In the genomic region with DNA sequence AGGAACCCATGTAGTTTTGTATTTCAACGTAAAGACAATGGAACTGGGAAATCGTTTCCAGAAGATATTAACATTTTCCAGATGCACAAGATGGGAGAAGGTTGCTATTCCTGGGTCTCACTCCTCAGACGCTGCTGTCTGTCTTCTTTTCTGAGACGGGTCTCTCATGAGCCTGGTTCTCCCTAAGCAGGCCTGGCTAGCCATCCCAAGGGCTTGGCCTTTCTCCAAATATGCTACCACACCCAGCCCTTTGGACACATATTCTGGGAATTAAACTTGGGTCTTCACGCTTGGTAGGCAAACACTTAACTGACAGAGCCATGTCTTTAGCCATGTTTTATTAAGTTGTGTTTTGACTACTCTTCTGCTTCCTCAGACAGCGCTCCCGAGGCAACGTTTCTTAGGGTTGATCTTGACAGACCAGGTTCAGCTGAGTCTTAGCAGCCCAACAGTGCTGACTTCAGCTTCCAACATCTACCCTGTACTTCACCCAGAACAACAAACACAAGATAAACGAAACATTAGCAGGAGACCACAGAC, we compare ENCODE assay signal across 20 mouse cellular contexts. TPM values are rescaled to one million over a fixed set of nuclear protein-coding genes. Genes with fewer than 3 reads are reported as not detected.
A peak's percentile ranks its signal among the peaks of the same experiment; 100 is the strongest.
DNase-seq lines count a peak whose midpoint lies in the region; ATAC-seq and TF ChIP-seq lines count a peak whose summit lies in the region.
"Had no signal": no experiment of that assay in that cellular context is flagged by ENCODE, and none has a peak within 500 bp of the region (broad histone marks: within the 10 kb centered on the region; RNA-seq: fewer than 3 reads in every experiment).

No protein-coding gene starts in this region.

- no peak overlapping the region for H3K4me3 ChIP-seq in heart, embryonic 10.5 days
- H3K4me3 ChIP-seq in heart, adult 2 months, result no peak overlapping the region
- no peak overlapping the region for H3K4me3 ChIP-seq in lung, adult 2 months (replicated peaks; ENCODE audit: extremely low read depth, low read depth, low read length)
- H3K4me3 ChIP-seq in embryonic facial prominence, embryonic 13.5 days, result no peak overlapping the region
- H3K4me3 ChIP-seq in forebrain, embryonic 15.5 days, result no peak overlapping the region
- H3K4me3 ChIP-seq: erythroblast, embryonic 14.5 days; forebrain, embryonic 13.5 days; limb, embryonic 12.5 days; midbrain, embryonic 13.5 days; neural tube, embryonic 15.5 days had no signal

- no peak overlapping the region for H3K9ac ChIP-seq in heart, adult 2 months (ENCODE audit: low read depth, low read length)
- H3K9ac ChIP-seq in embryonic facial prominence, embryonic 13.5 days, result no peak overlapping the region
- no peak overlapping the region for H3K9ac ChIP-seq in forebrain, embryonic 15.5 days (replicated peaks)
- H3K9ac ChIP-seq: forebrain, embryonic 13.5 days; limb, embryonic 12.5 days; liver, embryonic 14.5 days; midbrain, embryonic 13.5 days; neural tube, embryonic 15.5 days had no signal

- peak; percentile 61 for DNase-seq in heart, embryonic 10.5 days (ENCODE audit: low spot score)
- DNase-seq in heart, adult 2 months, result no peak
- DNase-seq in lung, postnatal 25 days (ENCODE audit: low spot score), result peak; percentile 18
- DNase-seq in lung, adult 2 months, result no peak
- DNase-seq in right cerebral cortex, postnatal 36 days (ENCODE audit: low spot score in 2 of 2), result no peak
- DNase-seq: adrenal gland, postnatal 10 days; cerebellum, adult 9-10 months; heart, postnatal 4 days; kidney, adult 8-10 months; kidney, postnatal 25 days; thymus, adult 2 months had no signal

- H3K27me3 ChIP-seq in heart, embryonic 10.5 days (ENCODE audit: insufficient read depth, poor library complexity, severe bottlenecking), result no peaks in the 10 kb centered on the region
- no peaks in the 10 kb centered on the region for H3K27me3 ChIP-seq in heart, adult 2 months (ENCODE audit: control insufficient read depth, insufficient read depth, low read length)
- no peaks in the 10 kb centered on the region for H3K27me3 ChIP-seq in embryonic facial prominence, embryonic 13.5 days
- no peaks in the 10 kb centered on the region for H3K27me3 ChIP-seq in forebrain, embryonic 15.5 days
- H3K27me3 ChIP-seq: forebrain, embryonic 13.5 days; limb, embryonic 12.5 days; midbrain, embryonic 13.5 days; neural tube, embryonic 15.5 days had no signal

- no peak overlapping the region for H3K27ac ChIP-seq in heart, embryonic 10.5 days
- H3K27ac ChIP-seq in heart, adult 2 months, result no peak overlapping the region
- H3K27ac ChIP-seq in embryonic facial prominence, embryonic 13.5 days, result peak overlapping the region; percentile 75
- H3K27ac ChIP-seq in forebrain, embryonic 15.5 days (replicated peaks), result no peak overlapping the region
- H3K27ac ChIP-seq: forebrain, embryonic 13.5 days; limb, embryonic 12.5 days; liver, embryonic 14.5 days; midbrain, embryonic 13.5 days; neural tube, embryonic 15.5 days had no signal

- intact Hi-C loops in heart, adult 2 months (cut with DNase I), result loop anchor here (5.0 kb wide), 1 partner anchor 48 kb away; the partner anchor contains the start of gene Metrnl

- H3K9me3 ChIP-seq in heart, embryonic 10.5 days, result no peaks in the 10 kb centered on the region
- no peaks in the 10 kb centered on the region for H3K9me3 ChIP-seq in embryonic facial prominence, embryonic 13.5 days
- H3K9me3 ChIP-seq in forebrain, embryonic 15.5 days, result no peaks in the 10 kb centered on the region
- H3K9me3 ChIP-seq: forebrain, embryonic 13.5 days; limb, embryonic 12.5 days; midbrain, embryonic 13.5 days; neural tube, embryonic 15.5 days had no signal

- no peak overlapping the region for H3K4me2 ChIP-seq in embryonic facial prominence, embryonic 13.5 days
- H3K4me2 ChIP-seq in forebrain, embryonic 15.5 days (replicated peaks), result no peak overlapping the region
- H3K4me2 ChIP-seq: forebrain, embryonic 13.5 days; limb, embryonic 12.5 days; midbrain, embryonic 13.5 days; neural tube, embryonic 15.5 days had no signal

- peaks cover 6% of the 10 kb centered on the region; the same call in 1 of the 2 replicates for H3K4me1 ChIP-seq in heart, embryonic 10.5 days
- peaks cover 12% of the 10 kb centered on the region for H3K4me1 ChIP-seq in heart, adult 2 months (ENCODE audit: control insufficient read depth, insufficient read depth, low read length)
- H3K4me1 ChIP-seq in lung, adult 2 months (ENCODE audit: control insufficient read depth, insufficient read depth, low read length), result peaks cover 12% of the 10 kb centered on the region
- peaks cover 30% of the 10 kb centered on the region for H3K4me1 ChIP-seq in embryonic facial prominence, embryonic 13.5 days
- no peaks in the 10 kb centered on the region for H3K4me1 ChIP-seq in forebrain, embryonic 15.5 days
- H3K4me1 ChIP-seq: forebrain, embryonic 13.5 days; limb, embryonic 12.5 days; midbrain, embryonic 13.5 days; neural tube, embryonic 15.5 days had no signal

- no peak for TF ChIP-seq CTCF in heart, adult 2 months (IDR thresholded peaks at IDR 0.05)
- no peak for TF ChIP-seq CTCF in lung, adult 2 months (IDR thresholded peaks at IDR 0.05; ENCODE audit: insufficient read depth, low read length)

- TF ChIP-seq POLR2A in heart, adult 2 months (IDR thresholded peaks at IDR 0.05; ENCODE audit: insufficient read depth, low read depth, low read length), result no peak
- no peak for TF ChIP-seq POLR2A in lung, adult 2 months (IDR thresholded peaks at IDR 0.05; ENCODE audit: borderline replicate concordance, extremely low read depth, low read depth, low read length)

- TF ChIP-seq EP300 in heart, adult 2 months (IDR thresholded peaks at IDR 0.05; ENCODE audit: insufficient read depth, low read depth, low read length), result no peak

- ATAC-seq in embryonic facial prominence, embryonic 13.5 days (ENCODE audit: insufficient number of reproducible peaks, insufficient read depth, low FRiP score, low TSS enrichment, low read depth), result no peak
- ATAC-seq in forebrain, embryonic 15.5 days (replicated peaks), result no peak
- ATAC-seq: forebrain, embryonic 13.5 days; hindbrain, embryonic 16.5 days; midbrain, embryonic 13.5 days had no signal

- peaks cover 7% of the 10 kb centered on the region; the same call in 1 of the 2 replicates for H3K36me3 ChIP-seq in heart, embryonic 10.5 days
- H3K36me3 ChIP-seq in heart, adult 2 months (ENCODE audit: control insufficient read depth, insufficient read depth, low read length), result peaks cover 2% of the 10 kb centered on the region; the same call in 1 of the 2 replicates
- H3K36me3 ChIP-seq in embryonic facial prominence, embryonic 13.5 days, result peaks cover 15% of the 10 kb centered on the region
- H3K36me3 ChIP-seq in forebrain, embryonic 15.5 days, result no peaks in the 10 kb centered on the region
- H3K36me3 ChIP-seq: neural tube, embryonic 15.5 days had no signal

- H3K79me2 ChIP-seq in heart, adult 2 months (replicated peaks; ENCODE audit: control insufficient read depth, insufficient read depth, low read length), result no peaks in the 10 kb centered on the region

- WGBS in heart, embryonic 10.5 days, result 74% methylated on average over 9 of the region's 9 CpGs
- WGBS in heart, adult 2 months, result 67% methylated on average over 9 of the region's 9 CpGs
- 63% methylated on average over 9 of the region's 9 CpGs for WGBS in lung, adult 2 months
- WGBS in embryonic facial prominence, embryonic 13.5 days, result 37% methylated on average over 9 of the region's 9 CpGs
- 84% methylated on average over 9 of the region's 9 CpGs for WGBS in forebrain, embryonic 15.5 days

RNA-seq across cellular contexts. Expression of gene B3gntl1, which starts 18.5 kb away (rescaled TPM):
- polyA plus RNA-seq in heart, embryonic 10.5 days (2016; fragmentation: Nextera tagmentation; extraction: Ambion mirVana), result 7.4 and 9.7 TPM in 2 replicates
- total RNA-seq in heart, adult 2 months (2021), result 1 to 10 TPM; 3.8 to 4.8 TPM
- polyA plus RNA-seq in heart, adult 2 months (2012; rRNA removed), result 5.9 and 7.4 TPM in 2 replicates
- polyA plus RNA-seq in lung, adult 2 months (2012; rRNA removed), result 5.5 and 8.0 TPM in 2 replicates
- polyA plus RNA-seq in embryonic facial prominence, embryonic 13.5 days (2015; fragmentation: Nextera tagmentation; extraction: Ambion mirVana), result 9.6 and 10.0 TPM in 2 replicates
- polyA plus RNA-seq in forebrain, embryonic 15.5 days (2015; fragmentation: Nextera tagmentation; extraction: Ambion mirVana), result 6.5 and 7.0 TPM in 2 replicates
- polyA plus RNA-seq: erythroblast, embryonic 14.5 days had no signal

RNA-seq across cellular contexts. Expression of gene Metrnl, which starts 46.9 kb away (rescaled TPM):
- polyA plus RNA-seq in heart, embryonic 10.5 days (2016; fragmentation: Nextera tagmentation; extraction: Ambion mirVana), result 6.3 and 6.4 TPM in 2 replicates
- 10 to 100 TPM; 18.0 to 21.2 TPM for total RNA-seq in heart, adult 2 months (2021)
- polyA plus RNA-seq in heart, adult 2 months (2012; rRNA removed), result 20.4 and 27.1 TPM in 2 replicates
- 35.1 and 36.0 TPM in 2 replicates for polyA plus RNA-seq in lung, adult 2 months (2012; rRNA removed)
- 21.5 and 28.1 TPM in 2 replicates for polyA plus RNA-seq in embryonic facial prominence, embryonic 13.5 days (2015; fragmentation: Nextera tagmentation; extraction: Ambion mirVana)
- polyA plus RNA-seq in forebrain, embryonic 15.5 days (2015; fragmentation: Nextera tagmentation; extraction: Ambion mirVana), result 3.8 and 4.2 TPM in 2 replicates

Comparison
In these comparisons a context has a peak if more than half of its experiments do, and no peak if none do; other contexts are left out.
1. DNase-seq: peak in heart, embryonic 10.5 days (single experiment) and lung, postnatal 25 days (single experiment); none in heart, adult 2 months (0 of 2), lung, adult 2 months (single experiment) and right cerebral cortex, postnatal 36 days (0 of 2).